Mouse (Mus musculus): ENCODE results near the gene Mpp2. TPM values are rescaled to one million over a fixed set of nuclear protein-coding genes. Genes with fewer than 3 reads are reported as not detected.

The Mpp2 gene
- 19.8 and 22.0 TPM in 2 replicates for polyA plus RNA-seq (2015; fragmentation: Nextera tagmentation; extraction: Ambion mirVana)

DNA sequence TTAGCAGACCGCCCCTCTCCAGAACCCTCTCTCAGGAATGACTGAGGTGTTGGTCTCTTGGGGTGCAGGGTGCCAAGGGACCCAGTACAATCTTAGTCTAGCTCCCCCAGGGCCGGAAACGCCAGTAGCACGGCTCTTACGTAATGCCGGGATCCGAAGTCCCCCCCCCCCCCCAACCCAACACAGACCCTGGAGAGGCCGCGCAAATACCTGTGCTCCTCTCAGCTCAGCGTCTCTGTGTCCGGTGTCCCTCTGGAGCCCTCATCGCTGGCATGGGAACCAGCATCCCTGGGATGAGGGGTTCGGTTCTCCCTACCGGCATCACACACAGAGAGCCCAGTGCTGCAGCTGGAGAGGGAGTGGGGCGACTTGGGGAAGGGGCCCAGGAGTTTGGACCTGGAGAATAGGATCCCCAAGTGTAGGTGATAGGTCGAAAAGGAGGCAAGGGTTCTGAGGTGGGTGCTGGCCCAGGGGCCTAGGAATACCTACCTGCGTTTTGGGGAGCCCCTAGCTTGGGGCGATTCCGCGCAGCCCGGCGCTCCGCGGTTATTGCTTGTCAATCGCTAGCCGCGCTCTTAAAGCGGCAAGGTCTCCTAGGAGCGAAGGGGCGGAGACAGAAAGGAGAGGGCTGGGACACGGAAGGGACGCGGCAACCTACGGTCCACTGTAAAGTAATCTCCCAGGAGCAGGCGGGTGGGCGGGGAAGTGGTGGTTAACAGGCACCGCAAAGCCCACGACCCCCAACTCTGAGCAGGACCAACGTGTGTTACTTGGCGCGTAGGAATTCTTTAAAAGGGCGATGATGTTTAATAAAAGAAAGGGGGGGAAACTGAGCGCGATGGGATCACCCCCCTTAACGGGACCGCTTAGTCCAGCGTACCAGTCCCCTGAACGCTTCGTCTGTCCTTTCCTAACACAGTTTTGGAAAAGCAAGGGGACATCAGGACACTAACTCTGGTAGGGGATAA is at the start of gene Mpp2:
TSS of gene Mpp2 (minus strand) at position 585 of the 968 bp plus-strand sequence.
- Histone ChIP-seq H3K36me3 (ENCODE audit: poor library complexity, severe bottlenecking) (peaks cover 14% of the 10 kb centered on the region), H3K4me2 (peak within 1 kb of the TSS; percentile 85), H3K4me3 (peak within 1 kb of the TSS; percentile 78), H3K4me1 (peaks cover 40% of the 10 kb centered on the region), H3K9ac (peak within 1 kb of the TSS; percentile 84), H3K27ac (peak within 1 kb of the TSS; percentile 99), H3K9me3 (replicated peaks) (no peaks in the 10 kb centered on the region), H3K27me3 (no peaks in the 10 kb centered on the region)
- WGBS, result under 1% methylated on average over 47 of the region's 49 CpGs
- peak; percentile 63 for ATAC-seq

DNA sequence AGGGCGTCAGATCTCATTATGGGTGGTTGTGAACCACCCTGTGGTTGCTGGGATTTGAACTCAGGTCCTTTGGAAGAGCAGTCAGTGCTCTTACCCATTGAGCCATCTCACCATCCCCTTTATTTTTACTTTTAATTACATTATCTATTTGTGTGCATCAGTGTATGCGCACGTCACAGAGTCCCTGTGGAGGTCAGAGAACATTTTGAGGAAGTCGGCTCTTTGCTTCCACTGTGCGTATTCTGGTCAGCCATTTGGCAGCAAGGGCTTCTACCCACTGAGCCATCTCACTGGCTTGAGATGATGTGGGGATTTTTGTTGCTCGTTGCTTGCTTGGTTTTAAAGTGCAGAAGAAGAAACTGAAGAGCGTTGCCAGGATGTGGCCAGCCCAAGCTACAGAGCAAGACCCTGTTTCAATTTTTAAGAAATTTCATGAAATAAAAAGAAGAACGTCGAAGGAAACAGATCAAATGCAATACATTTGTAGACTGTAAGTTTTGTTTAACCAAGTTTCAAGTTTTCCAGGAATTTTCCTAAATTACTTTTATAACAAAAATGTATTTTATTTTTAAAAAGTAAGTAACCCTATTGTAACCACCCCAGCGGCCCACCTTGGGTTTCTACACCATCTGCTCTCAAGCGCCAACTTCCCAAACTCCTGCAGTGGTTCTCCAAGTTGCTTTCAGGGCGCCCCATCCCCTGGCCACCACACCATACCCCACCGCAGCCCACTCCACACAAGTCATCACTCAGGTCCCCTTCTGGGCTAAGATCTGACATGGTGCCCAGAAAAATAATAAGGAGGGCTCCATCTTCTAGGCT is 49.5 kb upstream of the Mpp2 start:
- H3K9ac ChIP-seq, result no peak overlapping the region
- H3K9me3 ChIP-seq (replicated peaks), result no peaks in the 10 kb centered on the region
- H3K27ac ChIP-seq, result no peak overlapping the region
- ATAC-seq, result peak; percentile 24; the same call in 1 of the 2 replicates
- peak overlapping the region; percentile 10; the same call in 1 of the 2 replicates for H3K4me3 ChIP-seq
- peaks cover 9% of the 10 kb centered on the region for H3K4me1 ChIP-seq
- 45% methylated on average over 13 of the region's 13 CpGs for WGBS
- H3K27me3 ChIP-seq, result peaks cover 18% of the 10 kb centered on the region
- no peaks in the 10 kb centered on the region for H3K36me3 ChIP-seq (ENCODE audit: poor library complexity, severe bottlenecking)
- H3K4me2 ChIP-seq, result peak overlapping the region; percentile 56

DNA sequence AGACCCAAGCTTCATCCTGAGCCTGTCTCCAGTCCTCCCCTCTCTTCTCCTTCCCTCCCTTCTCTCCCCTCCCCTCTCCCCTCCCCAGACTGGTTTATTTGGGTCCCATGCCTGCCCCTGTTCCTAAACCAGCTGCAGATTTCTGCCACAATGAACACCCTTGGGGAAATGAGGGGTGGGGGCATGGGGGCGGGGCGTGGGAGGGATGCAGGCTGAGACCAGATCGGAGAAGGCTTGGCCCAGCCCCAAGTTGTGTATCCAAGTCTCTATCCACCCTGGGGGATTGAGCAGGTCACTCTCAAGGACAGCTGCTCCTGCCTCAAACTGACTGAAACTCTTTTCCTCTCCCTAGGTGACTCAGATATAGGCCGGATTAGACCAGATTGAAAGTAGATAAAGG is 46.2 kb upstream of the Mpp2 start:
- no peaks in the 10 kb centered on the region for H3K36me3 ChIP-seq (ENCODE audit: poor library complexity, severe bottlenecking)
- H3K4me2 ChIP-seq, result no peak overlapping the region
- no peak overlapping the region for H3K27ac ChIP-seq
- no peaks in the 10 kb centered on the region for H3K9me3 ChIP-seq (replicated peaks)
- ATAC-seq, result no peak
- no peak overlapping the region for H3K4me3 ChIP-seq
- peak overlapping the region; percentile 45; the same call in 1 of the 2 replicates for H3K9ac ChIP-seq
- peaks cover 9% of the 10 kb centered on the region for H3K4me1 ChIP-seq
- H3K27me3 ChIP-seq, result peaks cover 12% of the 10 kb centered on the region; the same call in 1 of the 2 replicates
- WGBS, result 23% methylated on average over 4 of the region's 4 CpGs

DNA sequence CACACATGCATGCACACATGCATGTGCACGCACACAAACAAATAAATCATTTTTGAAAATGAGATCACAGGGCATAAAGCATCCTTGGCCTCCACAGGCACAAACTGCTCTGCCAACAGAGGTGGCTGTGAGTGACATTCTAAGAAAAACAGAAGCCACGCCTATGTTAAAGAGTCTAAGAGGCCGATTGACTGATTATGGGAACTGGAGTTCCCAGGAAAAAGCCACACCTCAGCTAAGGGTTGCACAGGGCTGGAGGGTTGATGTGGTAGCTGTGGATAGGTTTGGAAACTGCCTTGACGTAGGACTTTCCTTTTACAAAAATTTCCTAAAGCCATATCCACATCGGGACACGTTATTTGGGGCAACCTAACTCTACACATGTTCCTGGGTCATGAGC is 29.1 kb upstream of the Mpp2 start:
- H3K4me2 ChIP-seq, result no peak overlapping the region
- no peak overlapping the region for H3K27ac ChIP-seq
- no peaks in the 10 kb centered on the region for H3K9me3 ChIP-seq (replicated peaks)
- H3K4me3 ChIP-seq, result no peak overlapping the region
- no peak for ATAC-seq
- H3K36me3 ChIP-seq (ENCODE audit: poor library complexity, severe bottlenecking), result no peaks in the 10 kb centered on the region
- 0 out of 2 replicates have a peak, but pooled peaks cover 8% of the 10 kb centered on the region for H3K27me3 ChIP-seq
- no peak overlapping the region for H3K9ac ChIP-seq
- 85% methylated on average over 6 of the region's 6 CpGs for WGBS
- H3K4me1 ChIP-seq, result no peaks in the 10 kb centered on the region

DNA sequence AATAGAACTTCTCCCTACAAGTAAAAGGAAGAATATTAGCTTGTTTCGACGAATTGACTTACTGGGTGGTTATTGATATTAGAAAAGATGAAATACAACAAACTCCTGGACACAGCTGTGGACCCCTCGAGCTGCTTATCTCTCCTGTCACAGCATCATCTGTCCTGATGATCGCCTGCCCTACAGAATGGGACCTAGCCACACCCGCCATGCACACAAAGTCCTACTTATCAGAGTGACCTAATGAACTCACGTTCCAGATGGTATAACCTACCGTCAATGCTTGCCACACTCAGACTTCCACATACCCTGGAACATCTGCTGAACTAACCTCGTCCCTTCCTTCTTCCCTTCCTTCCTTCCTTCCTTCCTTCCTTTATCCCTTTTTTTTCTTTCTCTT is 27.9 kb upstream of the Mpp2 start:
- 86% methylated on average over 8 of the region's 8 CpGs for WGBS
- no peak overlapping the region for H3K9ac ChIP-seq
- H3K4me3 ChIP-seq, result no peak overlapping the region
- H3K4me1 ChIP-seq, result no peaks in the 10 kb centered on the region
- no peaks in the 10 kb centered on the region for H3K36me3 ChIP-seq (ENCODE audit: poor library complexity, severe bottlenecking)
- no peak overlapping the region for H3K27ac ChIP-seq
- 0 out of 2 replicates have a peak, but pooled peaks cover 8% of the 10 kb centered on the region for H3K27me3 ChIP-seq
- no peaks in the 10 kb centered on the region for H3K9me3 ChIP-seq (replicated peaks)
- H3K4me2 ChIP-seq, result no peak overlapping the region
- ATAC-seq, result no peak

DNA sequence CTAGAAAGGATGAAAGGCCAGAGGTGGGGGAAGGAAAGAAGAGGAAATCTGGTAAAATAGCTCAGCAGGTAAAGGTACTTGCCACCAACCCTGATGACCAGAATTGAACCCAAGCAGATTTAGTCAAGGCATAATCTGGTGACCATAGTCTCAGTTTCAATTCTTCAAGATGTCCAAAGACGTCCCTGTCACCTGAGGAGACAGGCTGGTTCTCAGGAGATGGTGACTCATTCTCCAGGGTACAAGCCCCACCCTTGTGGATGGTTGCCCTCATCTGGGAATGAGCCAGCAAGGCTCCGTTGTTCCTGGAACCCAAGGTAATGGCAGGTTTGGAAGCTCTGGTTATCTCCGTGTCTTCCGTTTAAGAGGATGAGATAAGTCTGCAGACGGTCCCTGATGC is 23.3 kb upstream of the Mpp2 start:
- Histone ChIP-seq H3K4me1 (no peaks in the 10 kb centered on the region), H3K4me2 (no peak overlapping the region), H3K9me3 (replicated peaks) (no peaks in the 10 kb centered on the region), H3K4me3 (no peak overlapping the region), H3K27me3 (peaks cover 36% of the 10 kb centered on the region), H3K36me3 (ENCODE audit: poor library complexity, severe bottlenecking) (no peaks in the 10 kb centered on the region), H3K27ac (no peak overlapping the region), H3K9ac (no peak overlapping the region)
- 87% methylated on average over 5 of the region's 5 CpGs for WGBS
- no peak for ATAC-seq

DNA sequence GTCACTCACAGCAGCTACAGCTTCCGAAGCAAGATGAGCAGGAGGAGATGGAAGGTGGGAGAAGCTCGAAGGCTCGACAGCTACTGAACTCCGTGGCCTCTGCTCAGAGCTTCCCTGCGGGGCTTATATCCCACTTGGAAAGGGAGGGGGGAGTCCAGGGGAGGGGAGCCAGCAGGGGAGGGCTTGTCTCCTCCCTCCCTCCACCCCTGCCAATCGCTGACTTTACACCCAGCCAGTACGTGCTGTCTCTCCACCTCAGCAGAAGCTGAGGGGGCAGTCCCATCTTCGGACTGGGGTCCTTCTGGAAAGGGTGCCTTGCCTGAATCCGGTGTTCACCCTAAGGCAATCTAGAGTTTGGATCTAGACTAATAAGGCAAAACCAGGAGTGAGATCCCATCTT is 19.4 kb upstream of the Mpp2 start, which contains the start of gene Pyy:
TSS of gene Pyy (minus strand) at position 101 of the 400 bp plus-strand sequence.
- no peak within 1 kb of the TSS for H3K27ac ChIP-seq
- H3K4me2 ChIP-seq, result no peak within 1 kb of the TSS
- no peak for ATAC-seq
- H3K36me3 ChIP-seq (ENCODE audit: poor library complexity, severe bottlenecking), result no peaks in the 10 kb centered on the region
- no peak within 1 kb of the TSS for H3K4me3 ChIP-seq
- H3K27me3 ChIP-seq, result peaks cover 64% of the 10 kb centered on the region
- no peaks in the 10 kb centered on the region for H3K4me1 ChIP-seq
- H3K9me3 ChIP-seq (replicated peaks), result no peaks in the 10 kb centered on the region
- WGBS, result 16% methylated on average over 9 of the region's 9 CpGs
- H3K9ac ChIP-seq, result no peak within 1 kb of the TSS

DNA sequence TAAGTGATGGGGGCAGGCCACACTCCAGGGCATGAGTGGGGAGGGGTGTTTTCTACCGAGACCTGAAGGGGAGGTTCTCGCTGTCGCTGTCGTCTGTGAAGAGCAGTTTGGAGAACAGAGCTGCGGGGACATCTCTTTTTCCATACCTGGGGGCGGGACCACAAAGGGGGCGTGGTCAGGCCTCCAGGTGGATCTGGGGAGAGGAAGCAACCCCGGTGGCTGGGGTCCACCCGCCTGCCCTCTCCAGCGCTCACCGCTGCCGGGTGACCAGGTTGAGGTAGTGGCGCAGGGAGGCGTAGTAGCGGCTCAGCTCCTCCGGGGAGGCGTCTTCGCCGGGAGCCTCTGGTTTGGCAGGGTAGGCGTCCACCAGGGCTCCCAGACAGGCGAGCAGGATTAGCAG is 18.6 kb upstream of the Mpp2 start:
- H3K36me3 ChIP-seq (ENCODE audit: poor library complexity, severe bottlenecking), result no peaks in the 10 kb centered on the region
- no peak overlapping the region for H3K27ac ChIP-seq
- H3K4me1 ChIP-seq, result no peaks in the 10 kb centered on the region
- ATAC-seq, result no peak
- peaks cover 68% of the 10 kb centered on the region for H3K27me3 ChIP-seq
- H3K9me3 ChIP-seq (replicated peaks), result no peaks in the 10 kb centered on the region
- no peak overlapping the region for H3K4me3 ChIP-seq
- no peak overlapping the region for H3K4me2 ChIP-seq
- no peak overlapping the region for H3K9ac ChIP-seq
- WGBS, result 2% methylated on average over 21 of the region's 21 CpGs

DNA sequence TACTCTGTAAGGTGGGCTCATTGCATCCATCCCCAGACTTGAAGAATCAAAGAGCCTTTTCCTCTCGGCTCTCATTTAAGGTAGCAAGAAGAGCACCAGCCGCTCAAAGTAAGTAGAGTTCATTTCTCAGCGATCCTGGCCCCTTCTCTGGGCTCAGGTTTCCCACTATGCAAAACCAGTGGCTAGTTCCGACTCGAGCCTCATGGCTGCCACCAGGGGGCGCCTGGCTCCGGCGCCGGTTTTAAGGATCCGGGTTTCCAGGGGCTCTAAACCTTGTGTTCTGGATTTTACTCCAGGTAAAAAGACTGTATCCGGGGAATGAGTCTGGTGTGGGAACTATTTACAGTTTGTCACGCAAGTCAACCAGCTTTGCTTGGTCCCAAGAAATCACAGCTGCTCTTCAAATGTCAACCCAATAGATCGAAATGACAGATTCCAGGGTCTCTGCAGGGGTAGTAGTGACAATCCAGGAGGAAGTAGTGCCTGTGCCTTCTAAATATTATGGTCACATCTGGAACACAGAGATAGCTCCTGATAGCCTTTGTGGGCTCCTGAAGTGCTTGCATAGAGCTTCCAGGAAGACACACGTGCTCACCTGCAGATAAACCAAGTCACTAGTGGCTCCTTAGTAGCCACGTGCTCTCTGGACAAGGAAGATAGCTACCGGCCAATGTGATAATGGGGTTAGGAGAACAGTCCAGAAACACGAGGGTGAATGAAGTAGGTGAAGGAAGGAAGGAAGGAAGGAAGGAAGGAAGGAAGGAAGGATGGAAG is 14.4 kb upstream of the Mpp2 start:
- H3K36me3 ChIP-seq (ENCODE audit: poor library complexity, severe bottlenecking), result no peaks in the 10 kb centered on the region

DNA sequence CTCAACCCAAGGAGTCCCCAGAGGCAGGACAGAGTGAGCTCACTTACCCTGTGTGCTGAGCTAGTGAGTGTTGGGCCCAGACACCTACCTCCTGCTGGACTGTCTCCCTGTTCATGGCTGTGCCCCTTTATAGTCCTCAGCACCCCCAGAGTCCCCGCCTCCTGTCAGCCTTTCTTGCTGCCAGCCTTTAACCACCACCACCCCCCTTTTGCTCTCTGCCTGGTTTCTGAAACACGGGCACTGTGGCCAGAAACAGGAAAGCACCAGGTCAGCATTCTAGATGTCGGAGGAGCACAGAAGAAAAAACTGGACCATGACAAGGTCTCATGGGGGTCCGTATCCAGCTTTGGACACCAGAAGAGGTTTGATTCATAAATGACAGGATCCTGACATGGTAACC is 12.9 kb upstream of the Mpp2 start, which contains the start of gene Ppy:
TSS of gene Ppy (minus strand) at position 101 of the 400 bp plus-strand sequence.
- Histone ChIP-seq H3K4me2 (no peak within 1 kb of the TSS), H3K27ac (no peak within 1 kb of the TSS), H3K4me1 (peaks cover 14% of the 10 kb centered on the region), H3K36me3 (ENCODE audit: poor library complexity, severe bottlenecking) (no peaks in the 10 kb centered on the region), H3K27me3 (peaks cover 62% of the 10 kb centered on the region), H3K9ac (no peak within 1 kb of the TSS), H3K4me3 (no peak within 1 kb of the TSS), H3K9me3 (replicated peaks) (no peaks in the 10 kb centered on the region)
- ATAC-seq, result no peak
- WGBS, result 82% methylated on average over 4 of the region's 4 CpGs

More for the DNA sequence above, 14.4 kb upstream of the Mpp2 start:
- no peak overlapping the region for H3K4me3 ChIP-seq
- no peaks in the 10 kb centered on the region for H3K9me3 ChIP-seq (replicated peaks)
- H3K4me2 ChIP-seq, result no peak overlapping the region
- no peak; the same call in 1 of the 2 replicates for ATAC-seq
- no peak overlapping the region for H3K27ac ChIP-seq
- peaks cover 76% of the 10 kb centered on the region for H3K27me3 ChIP-seq
- H3K9ac ChIP-seq, result no peak overlapping the region
- WGBS, result 22% methylated on average over 17 of the region's 17 CpGs
- no peaks in the 10 kb centered on the region for H3K4me1 ChIP-seq

DNA sequence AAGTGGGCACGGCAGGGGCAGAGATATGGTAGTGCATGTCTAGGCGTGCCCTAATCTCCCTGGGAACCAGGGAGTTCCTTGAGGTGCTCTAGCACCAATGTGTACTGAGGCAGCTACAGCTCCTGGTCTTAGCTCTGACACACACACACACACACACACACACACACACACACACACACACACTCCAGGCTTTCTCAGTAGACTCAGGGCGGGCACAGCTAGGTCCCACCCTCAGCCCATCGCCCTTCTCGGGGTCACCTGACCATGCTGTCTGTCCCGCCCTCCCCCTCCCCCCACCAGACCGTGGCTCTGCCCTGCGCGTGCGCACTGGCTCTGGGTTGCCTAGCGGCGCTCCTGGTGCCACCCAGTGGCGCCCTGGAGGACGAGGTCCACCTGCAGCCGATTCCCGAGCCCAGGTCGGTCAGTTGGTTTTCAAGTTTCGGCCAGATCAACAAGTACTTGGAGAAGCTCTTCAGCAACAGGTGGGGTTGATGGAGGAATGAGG is 8.6 kb upstream of the Mpp2 start:
- H3K9ac ChIP-seq, result 0 out of 2 replicates have a peak overlapping the region, but pooled peaks have one; percentile 22
- H3K27me3 ChIP-seq, result peaks cover 25% of the 10 kb centered on the region
- H3K9me3 ChIP-seq (replicated peaks), result no peaks in the 10 kb centered on the region
- WGBS, result 4% methylated on average over 17 of the region's 18 CpGs
- no peaks in the 10 kb centered on the region for H3K36me3 ChIP-seq (ENCODE audit: poor library complexity, severe bottlenecking)
- peak overlapping the region; percentile 21; the same call in 1 of the 2 replicates for H3K4me3 ChIP-seq
- peak overlapping the region; percentile 56 for H3K4me2 ChIP-seq
- H3K4me1 ChIP-seq, result peaks cover 15% of the 10 kb centered on the region
- H3K27ac ChIP-seq, result 0 out of 2 replicates have a peak overlapping the region, but pooled peaks have one; percentile 0
- peak; percentile 89 for ATAC-seq

Data from forebrain, embryonic 13.5 days (tissue).